Mouse (Mus musculus): Measurements from ENCODE around the gene Scnn1a.
A peak's percentile ranks its signal among the peaks of the same experiment; 100 is the strongest.

The Scnn1a gene

GRCm38 (mm10) chr6:125342198-125342597 lies 21.7 kb downstream of the Scnn1a start:
- DNase-seq (ENCODE audit: low read depth), result no peak

GRCm38 (mm10) chr6:125344084-125344483 lies 23.6 kb downstream of the Scnn1a start:
- no peak for DNase-seq (ENCODE audit: low read depth)

GRCm38 (mm10) chr6:125344866-125345265 lies 24.4 kb downstream of the Scnn1a start:
- DNase-seq (ENCODE audit: low read depth), result no peak

GRCm38 (mm10) chr6:125345625-125346024 lies 25.2 kb downstream of the Scnn1a start:
- DNase-seq (ENCODE audit: low read depth), result peak; percentile 50

GRCm38 (mm10) chr6:125346029-125346428 lies 25.6 kb downstream of the Scnn1a start:
- DNase-seq (ENCODE audit: low read depth), result no peak

- no peak for DNase-seq (ENCODE audit: low read depth)
These were observed 28.5 kb downstream of the Scnn1a start, which contains the start of gene Tnfrsf1a for GRCm38 (mm10) chr6:125348721-125349574. Gene Tnfrsf1a, plus strand, starts transcription at chr6:125349362.

GRCm38 (mm10) chr6:125349575-125350230 lies 29.2 kb downstream of the Scnn1a start:
- peak; percentile 83 for DNase-seq (ENCODE audit: low read depth)

- peak; percentile 60 for DNase-seq (ENCODE audit: low read depth)
These were observed 30.0 kb downstream of the Scnn1a start for GRCm38 (mm10) chr6:125350231-125350994.

- no peak for DNase-seq (ENCODE audit: low read depth)
These were observed 30.5 kb downstream of the Scnn1a start for GRCm38 (mm10) chr6:125350995-125351324.

- no peak for DNase-seq (ENCODE audit: low read depth)
These were observed 31.0 kb downstream of the Scnn1a start for GRCm38 (mm10) chr6:125351368-125352045.

GRCm38 (mm10) chr6:125352046-125352384 lies 31.6 kb downstream of the Scnn1a start:
- no peak for DNase-seq (ENCODE audit: low read depth)

GRCm38 (mm10) chr6:125352811-125353210 lies 32.4 kb downstream of the Scnn1a start:
- DNase-seq (ENCODE audit: low read depth), result no peak

- DNase-seq (ENCODE audit: low read depth), result peak; percentile 71
These were observed 32.8 kb downstream of the Scnn1a start for GRCm38 (mm10) chr6:125353221-125353620.

GRCm38 (mm10) chr6:125353655-125354054 lies 33.2 kb downstream of the Scnn1a start:
- no peak for DNase-seq (ENCODE audit: low read depth)

GRCm38 (mm10) chr6:125354352-125355151 lies 34.1 kb downstream of the Scnn1a start:
- peak; percentile 78 for DNase-seq (ENCODE audit: low read depth)

GRCm38 (mm10) chr6:125355197-125355741 lies 34.8 kb downstream of the Scnn1a start:
- DNase-seq (ENCODE audit: low read depth), result no peak

GRCm38 (mm10) chr6:125356264-125356663 lies 35.8 kb downstream of the Scnn1a start:
- no peak for DNase-seq (ENCODE audit: low read depth)

- no peak for DNase-seq (ENCODE audit: low read depth)
These were observed 36.9 kb downstream of the Scnn1a start for GRCm38 (mm10) chr6:125357334-125357733.

- DNase-seq (ENCODE audit: low read depth), result peak; percentile 58
These were observed 39.5 kb downstream of the Scnn1a start for GRCm38 (mm10) chr6:125359999-125360398.

- DNase-seq (ENCODE audit: low read depth), result no peak
These were observed 40.4 kb downstream of the Scnn1a start for GRCm38 (mm10) chr6:125360846-125361245.
